Mouse (Mus musculus) spleen, adult 12 weeks (tissue): Measurements from ENCODE around the gene Cdh12.
"Not testable (repeated sequence)": the region's sequence is repeated elsewhere in the genome, so short reads cannot be mapped to it uniquely, and the experiment has no call there.

Experiments
- DNase-seq: peaks from one replicate; pipeline ENCODE4 v3.0.0; 2022; ENCODE audit warnings: low spot score

The Cdh12 gene

GRCm38 (mm10) chr15:21375460-21375859 lies 926.4 kb downstream of the Cdh12 start:
- no peak for DNase-seq

- no peak for DNase-seq
Observed at GRCm38 (mm10) chr15:21375871-21376270, 926.8 kb downstream of the Cdh12 start.

- not testable (repeated sequence) for DNase-seq
Observed at GRCm38 (mm10) chr15:21391442-21391841, 942.4 kb downstream of the Cdh12 start.

GRCm38 (mm10) chr15:21393080-21393479 lies 944.0 kb downstream of the Cdh12 start:
- no peak for DNase-seq

- no peak for DNase-seq
Observed at GRCm38 (mm10) chr15:21405196-21405595, 956.1 kb downstream of the Cdh12 start.

- DNase-seq, result no peak
Observed at GRCm38 (mm10) chr15:21407324-21408044, 958.4 kb downstream of the Cdh12 start.

GRCm38 (mm10) chr15:21437347-21437746 lies 988.3 kb downstream of the Cdh12 start:
- DNase-seq, result no peak

- no peak for DNase-seq
Observed at GRCm38 (mm10) chr15:21437924-21438323, 988.9 kb downstream of the Cdh12 start.

GRCm38 (mm10) chr15:21458098-21458497 lies 1009.0 kb downstream of the Cdh12 start:
- no peak for DNase-seq

- DNase-seq, result no peak
Observed at GRCm38 (mm10) chr15:21519355-21519869, 1070.3 kb downstream of the Cdh12 start.

GRCm38 (mm10) chr15:21530804-21531203 lies 1081.7 kb downstream of the Cdh12 start:
- DNase-seq, result no peak

GRCm38 (mm10) chr15:21536909-21537308 lies 1087.8 kb downstream of the Cdh12 start:
- DNase-seq, result no peak

- no peak for DNase-seq
Observed at GRCm38 (mm10) chr15:21544786-21545185, 1095.7 kb downstream of the Cdh12 start.

GRCm38 (mm10) chr15:21555981-21556380 lies 1106.9 kb downstream of the Cdh12 start:
- no peak for DNase-seq

- DNase-seq, result no peak
Observed at GRCm38 (mm10) chr15:21566314-21567051, 1117.4 kb downstream of the Cdh12 start.

GRCm38 (mm10) chr15:21604510-21604909 lies 1155.4 kb downstream of the Cdh12 start:
- DNase-seq, result no peak
